Mouse (Mus musculus) adrenal gland, adult (tissue): ENCODE measurements around the gene Mboat1.

ENCODE experiments used
- DNase-seq, 2 experiments: peaks; one replicate each; pipeline ENCODE4 v3.0.0; 2022 to 2023; ENCODE audit warnings: low spot score in 1 of 2; ENCODE audit not compliant: inconsistent age in 2 of 2

Gene Mboat1

DNA sequence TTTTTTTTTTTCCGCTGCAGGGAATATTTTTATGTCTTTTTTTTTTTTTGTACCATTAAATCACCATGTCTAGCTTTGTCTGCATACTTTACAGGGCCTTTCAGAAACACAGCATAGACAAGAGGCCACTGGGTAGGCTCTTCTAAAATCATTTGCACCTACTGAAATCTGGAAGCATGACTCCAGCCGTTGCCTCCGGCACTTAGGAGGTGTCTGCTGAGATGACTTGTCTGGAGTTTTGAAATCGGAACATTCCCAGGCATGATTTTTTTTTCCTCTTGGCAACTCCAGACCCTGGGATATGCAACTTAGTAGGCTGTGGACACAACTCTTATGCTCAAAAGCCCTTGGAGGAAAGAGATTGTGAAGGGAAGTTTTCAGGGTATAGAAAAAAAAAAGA lies 109.3 kb downstream of the Mboat1 start:
- no peak for DNase-seq

DNA sequence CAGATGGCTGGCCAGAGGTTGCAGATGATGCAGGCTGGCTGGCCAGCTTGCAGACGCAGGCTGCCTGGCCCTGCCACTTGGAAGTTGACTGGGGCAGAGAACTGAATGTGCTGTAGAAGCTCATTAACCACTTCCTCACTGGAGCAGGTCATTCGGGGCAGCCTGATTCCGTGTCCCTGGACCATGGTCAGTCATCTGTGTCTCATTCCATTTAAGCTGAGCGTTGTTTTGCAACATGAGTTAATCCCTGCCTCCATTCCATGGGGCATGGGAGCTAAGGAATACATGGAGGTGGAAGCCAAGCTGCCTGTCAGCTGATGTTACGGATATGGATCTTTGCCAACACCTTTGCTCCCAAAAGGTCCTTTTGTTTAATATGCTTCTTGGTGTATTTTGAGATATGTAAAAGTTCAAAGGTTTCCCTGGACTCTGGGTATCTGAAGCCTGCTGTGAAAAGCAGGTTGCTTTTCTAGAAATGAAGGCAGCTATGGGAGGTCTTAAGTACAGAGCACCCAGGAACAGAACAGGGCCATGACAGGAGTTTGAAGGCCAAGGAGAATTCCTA lies 114.1 kb downstream of the Mboat1 start:
- peak in 1 of 2 experiments; percentile 66 for DNase-seq

DNA sequence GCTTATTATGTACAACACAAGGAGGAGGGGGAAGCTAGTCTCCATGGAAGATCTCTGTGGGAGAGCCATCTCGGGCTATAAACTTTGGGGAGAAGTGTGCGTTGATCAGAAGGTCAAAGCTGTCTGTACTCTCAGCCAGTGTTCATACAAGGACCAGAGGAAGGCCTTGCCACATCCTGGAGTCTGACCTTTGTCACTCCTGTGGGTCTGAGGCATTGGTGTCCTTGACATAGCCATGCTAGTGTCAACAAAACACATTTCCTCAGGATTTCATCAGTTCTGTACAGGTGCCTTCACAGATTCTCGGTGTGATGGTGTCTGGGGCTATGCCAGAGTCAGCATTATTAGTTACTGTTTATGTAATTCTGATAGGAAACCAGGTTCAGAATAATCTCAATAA lies 115.1 kb downstream of the Mboat1 start:
- peak in 1 of 2 experiments; percentile 61 for DNase-seq

DNA sequence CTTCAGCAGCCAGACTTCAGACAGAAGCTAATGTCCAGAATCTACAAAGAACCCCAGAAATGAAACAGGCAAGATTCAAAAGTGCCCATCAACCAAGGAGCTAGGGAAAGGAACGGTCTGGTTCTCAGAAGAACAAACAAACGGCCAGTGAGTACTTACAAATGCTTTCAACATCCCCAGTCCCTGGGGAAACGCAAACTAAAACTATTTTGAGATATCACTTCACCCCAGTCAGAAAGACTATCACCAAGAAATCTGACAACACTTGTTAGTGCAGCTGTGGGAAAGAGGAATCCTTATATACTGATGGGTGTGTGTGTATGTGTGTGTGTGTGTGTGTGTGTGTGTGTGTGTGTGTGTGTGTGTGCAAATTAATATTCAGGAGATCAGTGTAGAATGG lies 116.4 kb downstream of the Mboat1 start:
- DNase-seq, result no peak

DNA sequence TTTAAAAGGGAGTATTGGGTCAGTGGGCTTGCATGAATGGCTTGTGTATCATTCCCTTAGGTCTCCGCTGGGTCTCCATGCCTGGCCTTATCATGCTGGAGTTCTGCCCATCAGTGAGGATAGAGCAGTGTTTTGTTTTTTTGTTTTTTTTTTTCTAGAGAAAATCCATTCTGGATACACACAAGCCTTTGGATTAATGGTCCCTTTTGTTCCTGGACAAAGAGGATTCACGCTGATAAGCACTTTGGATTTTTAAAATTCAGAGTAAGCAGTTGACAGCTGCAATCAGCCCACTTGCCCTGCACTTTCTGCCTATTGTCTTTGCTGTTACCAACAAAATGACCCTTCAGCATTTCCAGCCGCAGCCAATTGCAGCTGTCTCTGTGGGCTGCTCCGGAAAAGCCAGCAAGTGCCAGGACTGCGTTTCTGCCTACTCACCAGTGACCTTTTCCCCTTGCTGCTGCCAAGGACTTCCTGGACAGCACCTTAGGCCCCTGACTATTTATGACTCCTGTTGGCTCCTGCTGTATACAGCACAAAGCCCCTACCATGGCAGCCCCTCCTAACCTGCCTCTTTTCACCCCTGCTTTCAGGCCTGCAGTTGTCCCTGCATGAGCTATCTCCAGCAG lies 117.5 kb downstream of the Mboat1 start:
- DNase-seq, result peak; percentile 75 to 87

DNA sequence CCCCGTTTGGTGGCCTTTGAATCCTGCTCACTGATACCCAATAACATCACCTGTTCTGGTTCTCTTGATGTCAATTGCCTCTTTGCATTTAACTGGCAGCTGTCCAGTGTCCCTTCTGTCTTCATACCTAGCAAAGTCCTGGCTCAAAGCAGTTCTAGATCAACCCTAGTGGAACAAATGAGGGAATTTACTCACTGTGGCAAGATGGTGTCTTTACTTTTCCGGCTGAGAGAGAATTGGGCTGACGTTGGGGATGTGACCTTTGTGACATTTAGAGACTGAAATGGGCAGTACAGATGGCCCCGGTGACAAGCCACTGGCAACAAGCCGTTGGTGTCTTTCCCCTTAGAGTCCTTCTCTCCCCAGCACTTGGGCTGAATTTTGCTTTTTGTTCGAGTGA lies 118.1 kb downstream of the Mboat1 start:
- no peak for DNase-seq

DNA sequence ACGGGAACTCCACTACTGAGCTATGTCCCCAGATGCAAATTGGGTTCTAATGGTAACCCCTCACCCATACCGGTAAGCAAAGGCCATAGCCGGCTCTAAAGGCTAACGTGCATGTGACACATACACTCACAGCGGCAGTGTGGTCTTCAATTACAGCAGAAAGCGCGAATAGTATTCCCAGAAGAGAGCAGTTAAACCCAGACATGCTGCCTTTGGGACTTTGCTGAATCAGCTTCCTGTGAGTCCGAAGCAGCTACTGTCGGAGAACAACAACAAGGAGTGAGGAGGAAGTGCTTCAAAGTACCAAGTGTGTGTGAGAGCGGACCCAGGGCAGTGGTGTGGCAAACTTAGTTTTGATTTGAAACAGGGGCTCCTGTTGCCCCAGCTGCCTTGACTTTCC lies 122.5 kb downstream of the Mboat1 start:
- DNase-seq, result no peak

DNA sequence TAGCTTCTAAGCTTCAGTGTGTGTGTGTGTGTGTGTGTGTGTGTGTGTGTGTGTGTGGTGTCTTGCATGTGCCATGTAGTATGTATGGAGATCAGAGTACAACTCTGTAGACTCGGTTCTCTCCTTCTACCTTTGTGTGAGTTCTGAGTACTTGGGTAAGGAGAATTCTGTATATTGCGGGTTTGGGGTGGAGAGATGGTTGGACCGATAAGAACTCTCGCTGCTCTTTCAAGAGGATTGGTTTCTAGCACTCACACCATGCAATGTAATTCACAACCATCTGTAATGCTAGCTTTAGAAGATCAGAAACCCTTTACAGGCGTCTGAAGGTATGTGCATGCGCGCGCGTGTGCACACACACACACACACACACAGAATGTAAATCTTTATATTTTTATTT lies 123.0 kb downstream of the Mboat1 start:
- DNase-seq, result no peak

DNA sequence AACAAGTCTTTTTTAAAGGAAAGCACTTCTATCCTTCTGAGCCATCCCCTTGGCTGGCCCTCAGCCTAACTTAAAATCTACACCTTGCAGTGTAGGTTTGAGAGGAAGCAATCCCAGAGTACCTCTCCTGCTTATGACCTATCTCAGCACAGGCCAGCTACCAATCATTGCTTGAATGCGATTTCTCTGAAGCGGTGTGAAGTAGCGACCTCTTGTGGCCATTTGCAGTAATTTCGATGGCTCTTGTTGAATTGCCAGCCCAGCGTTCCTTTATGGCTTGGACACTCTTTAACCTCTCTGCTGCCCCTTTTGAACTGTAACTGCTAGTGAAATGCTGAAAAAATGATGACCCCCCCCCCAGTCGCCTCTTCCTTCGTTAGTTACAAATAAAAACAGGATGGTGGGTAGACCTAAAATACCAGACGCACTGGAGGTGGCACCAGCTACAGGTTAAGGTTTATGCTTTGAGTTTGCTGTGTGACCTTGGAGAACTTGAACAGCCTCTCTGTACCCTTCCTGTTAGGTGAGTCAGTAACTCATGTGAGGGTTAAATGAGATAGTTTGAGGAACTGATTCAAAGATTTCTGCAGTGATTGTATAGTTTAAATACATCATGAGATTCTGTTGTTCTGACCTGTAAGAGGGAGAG lies 123.7 kb downstream of the Mboat1 start:
- DNase-seq, result peak; percentile 67 to 90

DNA sequence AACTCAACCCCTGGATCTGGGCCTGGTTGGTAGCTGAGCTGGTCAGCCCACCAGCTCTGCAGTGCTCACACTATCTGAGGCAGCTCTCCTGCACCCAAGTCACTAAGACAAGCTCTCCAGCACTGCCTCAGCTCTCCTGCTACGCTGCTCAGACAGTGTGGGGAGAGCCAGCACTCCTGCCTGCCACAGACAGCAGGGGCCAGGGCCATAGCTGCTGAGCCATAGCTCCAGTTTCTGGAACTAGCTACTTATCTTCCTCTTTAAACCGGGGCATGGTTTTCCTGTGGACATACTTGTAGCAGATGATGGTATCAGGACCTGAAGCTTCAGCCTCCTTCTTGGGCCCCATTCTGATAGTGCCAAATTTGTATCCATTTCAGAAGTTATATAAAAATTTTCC lies 127.4 kb downstream of the Mboat1 start:
- no peak for DNase-seq

DNA sequence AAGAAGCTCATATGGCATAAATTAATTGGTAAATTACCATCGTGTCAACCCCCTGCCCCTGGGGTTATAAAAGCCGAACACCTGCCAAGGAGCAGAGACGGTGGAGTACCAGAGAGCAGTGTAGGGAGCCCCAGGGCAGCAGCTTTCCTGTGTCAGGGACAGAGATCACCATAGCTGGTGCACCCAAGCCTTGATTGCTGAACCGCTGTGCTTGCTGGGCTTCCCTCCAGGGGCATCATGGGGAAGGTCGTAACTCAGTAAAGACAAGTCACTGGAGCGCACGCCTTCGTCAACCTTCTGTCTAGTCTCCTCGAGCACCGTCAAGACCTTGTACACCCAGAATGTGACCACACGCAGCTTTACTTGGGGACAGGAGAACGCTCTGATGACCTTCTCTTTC lies 128.0 kb downstream of the Mboat1 start:
- DNase-seq, result no peak

DNA sequence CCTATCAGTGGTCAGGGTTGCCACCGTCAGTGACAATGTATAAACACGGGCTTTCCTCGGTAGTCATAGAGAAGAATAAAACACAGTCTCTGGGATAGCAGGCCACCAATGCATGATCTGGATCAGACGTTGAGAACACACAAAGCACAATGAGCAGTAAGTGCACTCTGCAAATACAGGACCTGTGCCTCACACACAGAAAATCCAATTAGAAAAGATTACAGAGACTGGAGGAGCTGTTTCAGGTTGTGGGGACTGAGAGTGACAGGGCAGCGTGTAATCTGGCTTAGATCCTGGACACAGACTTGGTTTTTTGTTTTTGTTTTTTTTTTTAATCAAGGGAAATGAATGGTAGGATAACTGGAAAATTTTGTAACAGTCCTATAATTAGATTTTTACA lies 128.5 kb downstream of the Mboat1 start:
- no peak for DNase-seq

DNA sequence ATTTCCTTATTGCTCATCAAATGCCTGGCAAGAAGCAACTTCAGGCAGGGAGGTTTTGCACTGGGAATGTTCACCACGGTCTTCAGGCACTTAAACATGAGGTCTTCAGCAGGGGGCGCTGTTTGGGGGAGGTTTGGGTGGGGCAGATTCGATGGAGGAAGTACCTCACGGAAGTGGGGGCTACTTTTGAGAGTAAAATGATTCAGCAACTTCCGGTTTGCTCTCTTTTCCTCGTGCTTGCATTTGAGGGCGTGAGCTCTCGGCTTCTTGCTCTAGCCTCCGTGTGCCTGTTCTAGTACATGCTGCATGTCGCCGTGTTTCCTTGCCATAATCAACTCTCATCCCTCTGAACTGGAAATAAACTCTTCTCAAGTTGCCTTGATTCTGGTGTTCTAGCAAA lies 129.7 kb downstream of the Mboat1 start:
- no peak for DNase-seq

DNA sequence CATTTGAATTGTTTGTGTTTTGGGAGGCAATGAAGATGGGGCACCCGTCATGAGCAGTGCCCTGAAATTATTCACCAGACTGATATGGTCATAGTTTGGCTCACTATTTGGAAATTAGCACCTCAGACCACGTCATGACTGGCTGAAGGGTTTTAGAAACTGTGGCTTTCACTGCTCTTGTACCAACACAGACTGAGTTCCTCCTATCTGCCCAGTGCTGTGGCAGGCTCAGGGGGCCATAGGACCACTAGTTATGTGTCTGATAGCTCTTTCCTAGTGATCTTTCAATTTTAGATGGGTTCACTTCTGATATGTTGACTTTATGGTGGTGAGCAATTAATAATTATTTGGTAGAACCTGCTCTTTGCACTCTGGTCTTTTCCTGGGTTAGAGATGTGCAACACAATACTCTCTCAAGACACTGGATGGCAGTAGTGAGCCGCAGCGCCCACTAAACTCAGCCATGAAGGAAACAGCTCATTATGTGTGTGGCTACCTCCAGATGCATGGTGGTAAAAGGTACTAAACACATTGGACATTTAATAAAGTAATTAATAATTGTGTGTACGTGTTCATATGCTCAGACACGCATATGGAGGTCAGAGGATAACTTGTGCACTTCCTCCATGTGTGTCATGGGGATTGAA lies 135.9 kb downstream of the Mboat1 start:
- DNase-seq, result peak; percentile 54 to 84
